Comparison of ENCODE assay signal across 8 mouse cellular contexts in the genomic region with DNA sequence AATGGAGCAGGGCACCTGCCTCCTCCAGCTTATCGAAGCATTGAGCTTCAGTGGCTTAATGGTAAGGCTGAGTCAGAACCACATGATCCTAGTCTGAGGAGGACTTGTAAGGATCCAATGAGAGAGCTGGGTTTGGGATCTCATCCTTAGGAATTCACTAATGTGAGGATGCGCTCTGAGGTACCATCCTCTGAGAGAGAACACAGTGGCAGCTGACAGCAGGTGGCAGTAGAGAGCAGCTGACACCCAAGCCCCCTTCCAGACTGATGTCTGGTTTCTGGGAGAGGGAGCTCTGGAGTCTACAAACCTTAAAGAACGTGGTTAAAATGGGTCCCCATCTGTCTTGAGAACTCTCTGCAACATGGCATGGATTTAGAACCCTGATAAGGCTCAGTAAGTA.
A peak's percentile ranks its signal among the peaks of the same experiment; 100 is the strongest.
DNase-seq lines count a peak whose midpoint lies in the region; ATAC-seq and TF ChIP-seq lines count a peak whose summit lies in the region.

No protein-coding gene starts in this region.

- ATAC-seq in hindbrain, postnatal 0 days = no peak
- no peak for ATAC-seq in liver, embryonic 14.5 days (ENCODE audit: insufficient read depth)

- H3K4me1 ChIP-seq in hindbrain, postnatal 0 days (ENCODE audit: insufficient read depth, low read length) = no peaks in the 10 kb centered on the region
- peaks cover 0 to 4% of the 10 kb centered on the region in 2 experiments; a peak in 1 of 4 replicates for H3K4me1 ChIP-seq in liver, embryonic 14.5 days (replicated peaks; ENCODE audit: control insufficient read depth in 2 of 2, insufficient read depth in 2 of 2, low read length in 1 of 2)

- no peaks in the 10 kb centered on the region for H3K27me3 ChIP-seq in hindbrain, postnatal 0 days (ENCODE audit: insufficient read depth, low read length)
- no peaks in the 10 kb centered on the region for H3K27me3 ChIP-seq in liver, embryonic 14.5 days (ENCODE audit: control insufficient read depth, insufficient read depth, low read length)

- intact Hi-C loops in gastrocnemius, adult 2 months (cut with DNase I) = no loop called here

- TF ChIP-seq EP300 in liver, embryonic 14.5 days (IDR thresholded peaks at IDR 0.05; ENCODE audit: low read depth) = no peak

- no peaks in the 10 kb centered on the region for H3K9me3 ChIP-seq in hindbrain, postnatal 0 days (ENCODE audit: low read length)
- H3K9me3 ChIP-seq in liver, embryonic 14.5 days (ENCODE audit: control insufficient read depth, low read length) = no peaks in the 10 kb centered on the region

- H3K9ac ChIP-seq in hindbrain, postnatal 0 days (replicated peaks; ENCODE audit: low read length) = no peak overlapping the region
- H3K9ac ChIP-seq in liver, embryonic 14.5 days (replicated peaks) = no peak overlapping the region

- DNase-seq in gastrocnemius, adult 2 months = peak; percentile 51
- no peak for DNase-seq in gastrocnemius, postnatal 25 days
- peak; percentile 18 for DNase-seq in urinary bladder, postnatal 25 days (ENCODE audit: low spot score)
- DNase-seq in urinary bladder, adult 2 months (ENCODE audit: low spot score) = no peak
- DNase-seq in embryo, embryonic 9.5 days (ENCODE audit: extremely low spot score) = peak; percentile 54
- DNase-seq in hindbrain, postnatal 0 days (ENCODE audit: low spot score) = peak; percentile 74
- no peak for DNase-seq in liver, embryonic 14.5 days (ENCODE audit: low read depth in 3 of 3, low spot score in 3 of 3)
- peak; percentile 19 for DNase-seq in right cerebral cortex, postnatal 25 days

- TF ChIP-seq CTCF in gastrocnemius, adult 2 months (IDR thresholded peaks at IDR 0.05) = peak; percentile 82
- TF ChIP-seq CTCF in hindbrain, postnatal 0 days (IDR thresholded peaks at IDR 0.05; ENCODE audit: low read depth) = peak; percentile 84
- peak; percentile 78 for TF ChIP-seq CTCF in liver, embryonic 14.5 days (IDR thresholded peaks at IDR 0.05; ENCODE audit: low read depth)

- WGBS in hindbrain, postnatal 0 days = 41% methylated on average over 3 of the region's 3 CpGs
- WGBS in liver, embryonic 14.5 days (ENCODE audit: insufficient replicate concordance) = 33% methylated on average over 3 of the region's 3 CpGs

- H3K4me2 ChIP-seq in hindbrain, postnatal 0 days (ENCODE audit: low read depth, low read length) = no peak overlapping the region
- H3K4me2 ChIP-seq in liver, embryonic 14.5 days (ENCODE audit: low read depth) = no peak overlapping the region

- H3K4me3 ChIP-seq in gastrocnemius, adult 2 months = no peak overlapping the region
- H3K4me3 ChIP-seq in hindbrain, postnatal 0 days (ENCODE audit: low read length) = no peak overlapping the region
- H3K4me3 ChIP-seq in liver, embryonic 14.5 days (ENCODE audit: insufficient read depth in 1 of 2, low read depth in 2 of 2, low read length in 2 of 2) = no peak overlapping the region

- no peak overlapping the region for H3K27ac ChIP-seq in gastrocnemius, adult 2 months
- no peak overlapping the region for H3K27ac ChIP-seq in hindbrain, postnatal 0 days
- H3K27ac ChIP-seq in liver, embryonic 14.5 days = no peak overlapping the region

- no peaks in the 10 kb centered on the region for H3K36me3 ChIP-seq in hindbrain, postnatal 0 days (ENCODE audit: insufficient read depth, low read length)
- no peaks in the 10 kb centered on the region for H3K36me3 ChIP-seq in liver, embryonic 14.5 days (replicated peaks; ENCODE audit: control insufficient read depth, insufficient read depth, low read depth)

Comparison
In these comparisons a context has a peak if more than half of its experiments do, and no peak if none do; other contexts are left out.
1. DNase-seq: peak in gastrocnemius, adult 2 months (single experiment), urinary bladder, postnatal 25 days (single experiment), embryo, embryonic 9.5 days (single experiment), hindbrain, postnatal 0 days (single experiment) and right cerebral cortex, postnatal 25 days (single experiment); none in gastrocnemius, postnatal 25 days (single experiment), urinary bladder, adult 2 months (single experiment) and liver, embryonic 14.5 days (0 of 3).
2. Peak in every context shown above with its lines, with median percentiles within 50 percentile points of each other: CTCF ChIP-seq.